Mouse (Mus musculus): ENCODE measurements around the gene Qsox1.

Gene Qsox1

DNA sequence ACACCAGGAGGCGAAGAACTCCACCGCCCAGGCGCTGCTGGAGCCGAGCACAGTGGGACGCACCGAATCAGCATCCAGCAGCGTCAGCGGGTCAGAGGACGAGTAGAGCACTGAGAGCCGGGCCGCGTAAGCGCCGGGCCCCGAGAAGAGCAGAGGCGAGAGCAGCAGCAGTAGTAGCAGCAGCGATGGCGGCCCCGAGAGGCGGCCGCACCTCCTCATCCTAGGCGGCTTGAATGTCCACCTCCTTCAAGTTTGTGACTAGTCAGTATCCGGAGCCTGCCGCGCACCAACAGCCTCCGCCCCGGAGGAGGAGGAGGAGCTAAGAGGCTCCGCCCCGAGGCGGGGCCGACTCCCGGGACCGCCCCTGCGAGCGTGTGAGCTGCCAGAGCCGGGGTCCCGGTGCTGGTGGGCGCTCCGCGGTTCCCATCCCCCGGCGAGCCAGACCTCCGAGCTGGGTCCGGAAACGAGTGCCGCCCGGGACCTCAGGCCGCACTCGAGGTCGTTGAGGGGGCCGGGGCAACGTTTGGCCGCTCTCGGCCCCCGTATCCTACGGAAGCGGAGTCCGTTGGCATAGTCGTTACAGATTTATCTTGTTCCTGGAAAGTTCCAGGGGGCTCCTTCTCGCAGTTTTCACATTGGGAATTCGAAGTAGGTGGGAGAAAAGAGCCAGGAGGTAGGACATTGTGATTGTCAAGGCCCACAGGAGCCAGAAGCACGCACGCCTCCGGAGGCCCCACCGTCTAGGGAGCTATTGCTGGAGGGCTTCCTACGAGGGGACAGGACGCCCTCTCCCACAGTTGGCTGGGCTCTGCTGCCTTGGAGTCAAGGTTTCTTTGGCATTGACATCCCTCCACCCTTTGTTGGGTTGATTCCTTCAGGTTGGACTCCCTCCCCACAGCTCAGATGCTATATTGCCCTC, at the start of gene Qsox1:
TSS of gene Qsox1 (minus strand) at position 309 of the 919 bp plus-strand sequence.
- peak; percentile 53 to 64 for DNase-seq (ENCODE audit: low spot score in 2 of 2)

DNA sequence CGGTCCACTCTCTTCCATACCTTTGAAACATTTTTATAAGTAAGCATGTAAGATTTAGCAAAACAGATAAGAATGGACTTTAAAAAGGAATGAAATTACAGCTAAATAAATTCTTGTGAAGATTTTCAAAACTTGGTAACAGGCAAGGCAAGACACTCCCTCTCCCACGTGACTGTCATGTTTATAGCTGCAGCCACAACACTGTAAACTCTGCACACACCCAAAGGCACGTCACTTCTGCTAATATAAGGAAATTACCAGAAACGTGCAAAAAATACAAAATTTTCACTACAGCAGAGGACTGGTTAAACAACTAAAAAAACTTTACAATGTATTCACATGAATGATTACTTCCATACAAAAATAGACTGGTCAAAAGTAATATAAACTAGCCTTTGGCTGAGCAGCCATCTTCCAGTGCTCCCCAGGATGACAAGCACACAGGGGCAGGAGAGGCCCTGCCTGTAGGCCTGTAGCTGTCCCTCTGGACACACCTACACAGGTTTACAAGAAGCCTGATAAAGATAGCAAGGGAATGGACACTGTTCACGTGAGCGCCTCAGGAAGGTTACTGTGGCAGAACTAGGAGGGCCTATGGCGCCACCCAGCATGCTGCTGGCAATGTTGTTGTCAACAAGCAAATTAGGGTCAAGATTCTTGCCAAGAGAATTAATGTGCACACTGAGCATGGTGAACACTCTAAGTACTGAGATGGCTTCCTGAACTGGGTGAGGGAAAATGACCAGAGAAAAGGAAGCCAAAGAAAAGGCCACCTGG, 42.4 kb upstream of the Qsox1 start:
- DNase-seq (ENCODE audit: low spot score in 2 of 2) = no peak

DNA sequence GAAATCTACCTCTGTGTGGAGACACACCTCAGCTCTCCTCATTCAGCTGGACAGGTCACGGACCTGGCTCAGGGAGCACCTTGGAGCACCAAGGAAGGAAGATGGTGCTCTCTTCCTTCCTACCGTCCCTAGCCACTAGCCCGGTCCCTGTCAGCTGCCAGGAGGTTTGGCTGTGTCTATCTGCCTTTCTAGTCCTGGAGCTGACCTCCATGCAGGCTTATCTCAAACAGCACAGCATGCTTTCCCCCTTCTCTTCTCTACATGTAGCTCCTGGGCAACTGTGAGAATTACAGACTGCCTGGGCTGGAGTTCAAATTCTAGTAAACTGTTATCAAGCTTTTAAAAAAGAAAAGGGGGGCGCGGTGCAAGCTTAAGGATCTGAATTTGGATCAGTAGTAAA, 40.3 kb upstream of the Qsox1 start:
- no peak for DNase-seq (ENCODE audit: low spot score in 2 of 2)

DNA sequence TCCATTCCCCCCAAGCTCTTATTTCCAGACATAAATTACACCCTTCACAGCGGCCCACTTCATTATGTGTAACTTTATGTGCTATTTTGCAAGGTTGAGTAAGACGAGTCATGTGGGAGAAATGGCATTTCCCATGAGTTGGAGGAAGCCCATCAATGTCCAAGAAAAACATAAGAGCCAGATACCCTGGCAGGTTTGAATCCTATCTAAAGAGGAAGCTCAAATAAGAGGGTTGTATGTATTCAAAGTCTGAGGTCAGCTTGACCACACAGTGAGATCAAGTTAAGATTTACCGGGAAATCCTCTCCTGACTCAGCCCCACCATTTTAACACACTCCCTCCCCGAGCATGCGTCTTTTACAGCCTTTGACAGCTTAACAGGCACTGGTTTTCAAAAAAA, 31.5 kb upstream of the Qsox1 start:
- no peak for DNase-seq (ENCODE audit: low spot score in 2 of 2)

DNA sequence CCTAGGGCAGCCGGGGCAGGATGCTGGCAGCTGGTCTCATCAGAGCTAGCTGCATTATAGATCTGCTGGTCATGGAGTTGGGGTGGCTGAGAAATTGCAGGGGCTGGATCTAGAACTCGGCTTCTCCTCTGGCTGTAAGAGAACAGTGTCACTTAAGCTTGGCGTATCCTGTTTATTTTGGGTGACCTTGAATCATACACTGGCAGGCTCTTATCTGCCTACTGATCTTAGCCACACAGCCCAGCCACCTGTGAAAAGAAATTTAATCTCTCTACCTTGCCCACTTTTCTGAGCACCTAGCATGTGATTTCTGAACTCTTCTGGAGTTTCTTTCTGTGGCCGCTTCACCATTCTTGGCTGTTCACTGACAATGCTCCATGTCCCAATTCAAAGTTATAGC, 30.8 kb upstream of the Qsox1 start:
- DNase-seq (ENCODE audit: low spot score in 2 of 2) = no peak

DNA sequence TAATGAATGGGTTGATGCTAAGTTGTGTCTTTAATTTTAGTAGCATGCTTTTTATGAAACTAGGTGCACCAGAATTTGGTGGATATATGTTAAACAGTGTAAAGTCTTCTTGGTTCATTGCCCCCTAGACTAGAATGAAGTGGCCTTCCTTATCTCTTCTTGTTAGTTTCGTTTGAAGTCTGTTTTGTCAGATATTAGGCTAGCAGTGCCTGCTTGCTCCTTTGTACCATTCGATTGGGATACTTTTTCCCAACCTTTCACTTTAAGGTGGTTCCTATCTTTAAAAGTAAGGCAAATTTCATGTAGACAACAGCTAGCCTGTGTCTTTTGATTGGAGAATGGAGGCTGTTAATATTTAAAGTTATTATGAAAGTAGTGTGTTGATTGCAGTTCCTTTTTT, 23.0 kb upstream of the Qsox1 start:
- DNase-seq (ENCODE audit: low spot score in 2 of 2) = no peak

DNA sequence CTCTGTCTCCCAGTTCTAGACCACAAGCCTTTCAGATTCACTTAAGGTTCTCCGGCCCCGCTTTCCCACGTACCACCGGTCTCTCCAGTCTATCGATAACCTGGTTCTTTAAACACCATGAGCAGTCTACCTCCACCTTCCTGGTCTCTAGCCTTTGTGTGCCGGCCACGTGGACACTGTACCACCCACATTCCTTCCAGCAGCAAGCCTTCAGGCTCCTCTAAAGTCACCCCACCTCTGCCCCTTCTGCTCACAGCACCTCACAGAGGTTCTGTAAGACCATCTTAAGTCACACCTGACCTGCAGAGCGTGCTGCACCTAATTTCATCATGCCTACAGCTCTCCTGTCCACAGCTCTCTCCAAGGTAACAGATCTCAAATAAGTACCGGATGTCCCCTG, 20.9 kb upstream of the Qsox1 start:
- DNase-seq (ENCODE audit: low spot score in 2 of 2) = no peak

DNA sequence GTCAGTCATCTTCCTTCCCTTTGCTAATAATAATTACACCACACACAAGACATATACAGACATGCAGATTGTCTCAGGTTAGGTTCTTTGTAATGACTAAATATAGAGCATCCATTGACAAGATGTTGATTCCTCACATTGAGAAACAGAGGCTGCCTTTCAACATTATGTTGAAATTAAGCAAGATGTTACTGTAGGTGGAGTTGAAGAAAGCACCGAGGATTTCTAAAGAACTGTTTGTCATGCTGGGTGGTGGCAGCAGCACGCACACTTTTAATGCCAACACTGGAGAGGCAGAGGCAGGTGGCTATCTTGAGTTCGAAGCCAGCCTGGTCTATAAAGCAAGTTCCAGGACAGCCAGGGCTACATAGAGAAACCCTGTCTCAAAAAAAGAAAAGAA, 19.3 kb upstream of the Qsox1 start:
- DNase-seq (ENCODE audit: low spot score in 2 of 2) = no peak

DNA sequence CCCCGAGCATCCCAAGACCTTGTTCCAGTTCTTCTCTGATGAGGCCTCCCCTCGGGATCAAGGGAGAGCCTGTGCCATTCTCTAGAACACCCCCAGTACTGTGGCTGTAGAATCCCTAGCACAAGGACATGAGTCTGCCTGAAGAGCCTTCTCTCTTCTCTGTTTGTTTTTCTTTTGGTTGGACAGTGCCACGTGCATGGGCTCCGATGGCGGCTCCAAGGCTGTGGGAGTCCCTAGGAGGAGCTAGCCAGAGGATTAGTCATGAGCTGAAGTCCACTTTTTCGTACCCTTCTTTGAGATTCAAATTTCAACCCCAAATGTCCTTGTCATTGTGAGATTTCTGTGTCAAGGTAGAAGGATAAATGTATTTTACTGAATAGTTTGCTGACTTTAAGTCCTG, 18.2 kb upstream of the Qsox1 start:
- no peak for DNase-seq (ENCODE audit: low spot score in 2 of 2)

DNA sequence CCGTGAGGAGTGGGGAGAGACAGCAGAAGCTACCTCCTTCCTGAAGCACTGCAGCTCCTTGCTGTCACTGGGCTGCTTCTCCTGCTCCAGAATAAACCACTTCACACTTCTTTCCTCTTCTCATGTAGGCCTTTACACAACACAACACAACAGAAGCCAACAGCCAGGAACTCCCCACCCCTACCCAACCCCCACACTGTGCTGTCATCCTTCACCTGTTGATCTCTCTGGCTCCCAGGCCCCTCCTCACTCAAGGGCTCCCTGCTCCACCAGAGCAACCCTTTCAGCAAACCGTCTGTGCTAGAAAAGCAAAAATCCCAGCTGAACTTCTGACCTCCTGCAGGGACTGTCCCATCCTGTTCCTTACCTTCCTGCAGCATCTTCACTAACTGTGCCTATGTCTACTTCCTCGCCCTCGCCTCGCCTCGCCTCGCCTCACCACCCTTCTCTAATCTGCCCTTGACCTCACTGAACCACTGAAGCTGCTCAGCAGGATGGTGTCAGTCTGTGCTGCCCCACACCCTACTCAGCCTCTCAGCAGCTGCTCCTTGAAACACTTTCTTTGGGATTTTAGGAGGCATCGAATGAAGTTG, 15.1 kb upstream of the Qsox1 start:
- DNase-seq (ENCODE audit: low spot score in 2 of 2) = no peak

DNA sequence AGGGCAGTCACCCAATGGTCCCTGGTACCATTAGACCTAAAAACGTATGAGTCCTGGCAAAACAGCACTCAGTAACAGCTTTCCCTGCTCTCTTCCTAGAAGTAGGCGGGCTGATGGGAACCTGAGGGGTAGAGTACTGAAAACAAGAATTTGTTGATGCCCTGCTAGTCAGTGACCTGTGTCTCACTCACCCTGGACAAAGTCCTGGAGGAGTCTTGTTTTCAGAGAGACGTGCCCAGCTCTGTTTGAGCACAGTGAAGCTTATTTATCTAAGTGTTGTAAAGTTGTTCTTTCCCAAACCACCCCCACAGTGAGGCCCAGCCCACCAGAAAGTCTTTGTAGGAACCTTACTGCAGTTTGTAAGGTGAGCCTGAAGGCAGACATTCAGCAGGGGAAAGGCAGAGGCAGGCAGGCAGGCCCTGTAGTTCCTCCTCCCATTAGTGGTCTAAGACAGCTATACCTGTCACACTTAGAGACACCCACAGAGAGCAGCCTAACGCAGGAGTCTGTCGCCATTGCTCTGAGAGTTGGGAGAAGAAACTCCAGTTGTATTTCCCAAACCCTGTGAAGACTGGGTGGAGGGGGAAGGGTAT, 14.2 kb upstream of the Qsox1 start:
- DNase-seq (ENCODE audit: low spot score in 2 of 2) = no peak

DNA sequence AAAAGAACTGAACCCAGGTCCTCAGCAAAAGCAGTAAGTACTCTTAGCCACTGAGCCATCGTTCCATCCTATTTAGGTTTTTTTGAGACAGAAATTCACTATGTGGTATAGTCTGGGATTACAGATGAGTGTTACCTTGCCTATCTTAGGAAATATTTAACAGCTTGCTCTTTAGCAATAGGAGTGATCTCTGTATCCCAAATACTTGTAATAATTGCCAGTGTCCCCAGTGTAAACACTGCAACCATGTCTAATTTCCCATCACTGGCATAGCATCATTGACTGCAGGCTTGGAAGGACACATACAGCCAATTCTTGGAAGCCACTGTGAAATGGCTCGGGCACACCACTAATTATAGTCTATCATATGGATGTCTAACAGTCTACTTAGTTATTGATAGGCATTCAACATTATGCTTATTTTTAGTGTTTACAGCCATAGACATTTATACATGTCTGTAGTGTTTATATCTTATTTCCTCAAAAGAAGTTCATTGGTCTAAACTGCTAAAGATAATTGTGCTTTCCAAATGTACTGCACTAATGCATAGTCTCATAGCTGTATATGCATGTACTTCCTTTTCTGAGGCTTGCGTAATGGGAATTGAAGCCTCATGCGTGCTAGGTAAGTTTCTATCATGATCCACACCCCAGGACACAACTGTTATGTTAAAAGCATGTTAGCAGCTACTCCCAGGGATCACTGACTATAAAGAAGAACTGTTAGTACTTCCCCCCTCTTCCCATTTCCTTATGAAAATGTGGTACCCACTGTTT, 13.4 kb upstream of the Qsox1 start:
- DNase-seq (ENCODE audit: low spot score in 2 of 2) = no peak

DNA sequence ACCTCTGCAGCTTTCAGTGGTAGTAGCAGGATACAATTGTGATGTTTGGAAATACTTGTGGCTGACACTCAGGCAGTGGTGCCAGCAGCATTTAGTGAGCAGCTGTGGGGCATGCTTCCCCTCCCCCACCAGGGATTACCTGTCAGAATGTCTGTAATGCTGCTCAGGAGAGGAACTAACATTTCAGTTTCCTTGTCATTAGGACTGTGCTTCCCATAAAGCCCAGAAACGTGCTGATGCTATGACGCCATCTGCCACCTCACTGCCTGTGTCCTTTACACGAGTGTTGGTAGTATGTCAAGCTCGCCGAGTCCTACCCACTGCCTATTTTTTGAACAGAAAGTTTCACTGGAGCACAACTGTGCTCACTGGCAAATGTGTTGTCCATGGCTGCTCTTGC, 8.0 kb upstream of the Qsox1 start:
- DNase-seq (ENCODE audit: low spot score in 2 of 2) = no peak

DNA sequence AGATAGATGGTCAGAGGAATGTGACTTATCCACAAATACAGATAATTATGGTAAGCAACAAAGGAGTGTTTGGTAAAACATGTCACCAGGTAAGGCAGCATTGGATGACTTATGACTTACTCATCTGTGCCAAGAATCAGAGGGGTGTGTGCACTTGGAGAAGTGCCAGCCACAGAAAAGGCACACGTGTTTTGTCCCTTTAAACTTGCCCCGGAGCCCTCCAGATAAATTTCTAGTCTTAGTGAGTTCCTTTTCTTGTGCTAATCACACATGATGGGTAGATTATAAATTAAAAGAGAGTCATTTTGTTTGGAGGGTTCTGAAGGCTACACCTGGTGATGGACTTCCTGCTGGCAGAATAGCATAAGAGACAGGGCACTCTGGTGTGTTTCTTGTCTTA, 3.5 kb upstream of the Qsox1 start:
- no peak for DNase-seq (ENCODE audit: low spot score in 2 of 2)

DNA sequence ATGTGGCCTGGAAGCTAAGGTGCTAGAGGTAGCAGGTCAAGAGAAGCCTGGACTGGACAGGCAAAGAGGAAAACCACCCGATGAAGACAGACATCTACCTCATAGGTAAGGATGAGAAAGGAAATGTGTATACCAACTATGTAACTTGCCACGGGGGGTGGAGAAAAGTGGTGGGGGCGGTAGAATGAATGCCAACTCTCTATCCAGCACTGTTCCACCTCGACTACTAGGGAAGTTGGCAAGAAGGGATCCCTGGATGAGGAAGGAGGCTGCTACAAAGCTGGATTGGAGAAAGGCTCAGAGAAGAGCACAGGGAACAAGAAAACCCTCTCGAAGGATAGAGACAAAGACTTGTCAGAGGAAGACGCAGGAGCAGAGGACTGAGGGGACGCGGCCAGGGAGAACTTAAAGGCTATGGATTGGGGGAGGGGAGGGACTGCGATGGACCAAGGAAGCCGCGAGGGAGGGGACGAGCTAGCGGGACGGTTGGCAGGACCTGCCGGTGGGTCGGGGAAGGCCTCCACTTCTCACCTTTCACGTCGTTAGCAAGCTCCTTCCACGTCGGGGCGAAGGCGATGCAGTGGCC, 601 bp downstream of the Qsox1 start:
- DNase-seq (ENCODE audit: low spot score in 2 of 2) = no peak

DNA sequence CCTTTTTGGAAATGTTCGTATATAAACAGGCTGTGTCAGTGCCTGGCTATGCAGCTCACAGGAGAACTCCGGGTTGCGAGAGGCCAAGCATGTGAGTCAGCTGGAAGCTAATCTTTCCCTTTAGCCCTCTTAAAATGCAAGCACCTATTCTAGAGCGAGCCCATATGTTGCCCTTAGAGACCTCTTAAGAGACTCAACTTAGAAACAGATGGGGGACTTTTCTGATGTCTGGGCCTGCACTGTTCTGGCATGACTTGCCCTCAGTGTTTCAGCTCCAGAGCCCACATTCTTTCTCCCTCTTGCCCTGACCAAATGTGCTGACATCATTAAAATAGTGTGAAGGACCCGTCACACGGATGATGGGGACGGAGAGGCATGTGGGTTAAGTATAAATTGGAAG, 2.1 kb downstream of the Qsox1 start:
- no peak for DNase-seq (ENCODE audit: low spot score in 2 of 2)

DNA sequence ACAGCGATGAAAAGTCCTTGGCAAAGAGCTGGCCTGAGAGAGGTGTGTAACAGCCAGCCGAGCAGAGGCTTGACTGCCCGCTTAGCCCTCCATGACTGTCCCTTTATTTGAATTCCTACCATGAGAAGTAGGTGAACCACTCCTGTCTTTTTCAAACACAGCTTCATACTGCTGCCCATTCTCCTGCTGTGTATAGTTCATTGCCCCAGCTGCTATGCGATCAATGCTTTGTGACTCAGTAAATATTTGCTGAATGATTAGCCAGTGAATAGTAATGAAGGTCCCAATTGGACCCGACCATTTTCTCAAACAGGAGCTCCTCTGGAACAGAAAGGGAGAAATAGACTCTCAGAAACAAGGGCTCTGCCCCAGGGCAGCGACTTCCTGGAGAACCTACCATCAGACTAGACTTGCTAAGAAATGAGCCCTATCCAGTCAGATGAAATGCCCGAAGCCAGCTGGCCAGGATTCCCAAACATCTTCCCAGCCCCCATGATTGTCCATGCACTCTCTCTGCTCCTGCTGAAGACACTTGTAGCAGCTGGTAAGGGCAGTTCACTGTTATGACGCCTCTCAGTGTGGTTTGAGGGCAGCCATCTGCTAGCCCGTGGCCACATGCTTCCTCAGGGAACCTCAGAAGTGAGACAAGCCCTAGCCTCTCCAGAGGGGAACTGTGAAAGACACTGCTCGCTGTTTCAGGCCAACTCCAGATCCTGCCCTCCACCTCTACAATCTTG, 2.8 kb downstream of the Qsox1 start:
- no peak for DNase-seq (ENCODE audit: low spot score in 2 of 2)

DNA sequence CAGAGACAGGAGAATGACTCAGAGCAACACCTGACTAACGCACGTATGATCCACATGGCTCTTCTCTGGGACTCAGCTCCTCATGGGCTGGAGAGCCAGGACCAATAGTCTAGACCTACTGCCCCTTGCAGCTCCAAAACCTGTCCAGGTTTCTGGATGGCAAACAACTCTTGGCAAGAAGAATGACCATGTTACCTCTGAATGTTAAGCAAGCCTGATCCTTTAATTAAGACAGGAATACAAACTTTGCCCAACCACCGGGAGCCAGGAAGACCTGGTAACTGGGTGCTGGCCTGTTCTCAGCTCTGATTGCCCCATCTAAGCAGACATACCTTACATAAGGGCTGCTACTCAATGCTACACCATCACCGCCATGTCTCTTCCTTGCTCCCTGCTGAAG, 4.4 kb downstream of the Qsox1 start:
- DNase-seq (ENCODE audit: low spot score in 2 of 2) = no peak

DNA sequence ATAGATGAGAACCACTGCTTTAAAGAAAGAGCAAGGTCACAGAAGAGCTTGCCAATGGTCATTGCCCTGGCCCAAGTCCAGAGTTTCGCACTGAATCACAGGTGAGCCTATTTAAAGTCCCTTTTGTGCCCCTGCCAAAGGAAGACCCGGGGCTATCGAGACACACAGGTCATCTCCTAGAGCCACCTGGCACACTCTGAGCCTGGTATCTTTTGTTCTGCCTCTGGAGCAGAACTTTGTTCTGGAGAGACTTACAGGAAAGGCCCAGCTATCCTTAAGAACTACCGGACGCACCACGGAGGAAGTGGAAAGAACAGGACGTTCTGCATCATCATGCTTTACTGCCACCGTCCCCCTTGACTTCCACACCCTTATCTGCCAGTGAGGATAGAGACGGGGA, 7.1 kb downstream of the Qsox1 start:
- no peak for DNase-seq (ENCODE audit: low spot score in 2 of 2)

All from frontal cortex, postnatal 25 days (tissue).